Mouse (Mus musculus) forebrain, embryonic 13.5 days (tissue): ENCODE measurements at regions not wholly inside any gene's neighbourhood (a gene's known extent, or its start where the extent isn't known, plus 50 kb on each side); places are given as distances from the start of the nearest gene placed in this dataset.
A peak's percentile ranks its signal among the peaks of the same experiment; 100 is the strongest.
"Not testable (repeated sequence)": the region's sequence is repeated elsewhere in the genome, so short reads cannot be mapped to it uniquely, and the experiment has no call there.

ENCODE experiments used
- ATAC-seq: fragments of 200-750 bp; cut with Nextera tagmentation; 2 replicates; pipeline ENCODE4 v1.8.0; 2017
- H3K27ac ChIP-seq: fragments of 300-500 bp; sonication (generic); 2 replicates; pipeline ENCODE4 v1.5.1; 2015; ENCODE audit warnings: inconsistent platforms, mild to moderate bottlenecking, moderate library complexity
- H3K27me3 ChIP-seq: fragments of 300-500 bp; sonication (generic); 2 replicates; pipeline ENCODE4 v1.6.1; 2015; ENCODE audit warnings: mild to moderate bottlenecking, inconsistent platforms
- H3K36me3 ChIP-seq: fragments of 300-500 bp; sonication (generic); 2 replicates; pipeline ENCODE4 v1.6.1; 2015; ENCODE audit warnings: mild to moderate bottlenecking, inconsistent platforms; ENCODE audit not compliant: poor library complexity, severe bottlenecking
- H3K4me1 ChIP-seq: fragments of 300-500 bp; sonication (generic); 2 replicates; pipeline ENCODE4 v1.6.1; 2015; ENCODE audit warnings: inconsistent platforms
- H3K4me2 ChIP-seq: fragments of 300-500 bp; sonication (generic); 2 replicates; pipeline ENCODE4 v1.6.1; 2015; ENCODE audit warnings: inconsistent platforms, mild to moderate bottlenecking, moderate library complexity
- H3K4me3 ChIP-seq: fragments of 300-500 bp; sonication (generic); 2 replicates; pipeline ENCODE4 v1.5.1; 2015; ENCODE audit warnings: mild to moderate bottlenecking, inconsistent platforms
- H3K9ac ChIP-seq: fragments of 300-500 bp; sonication (generic); 2 replicates; pipeline ENCODE4 v1.6.1; 2015; ENCODE audit warnings: mild to moderate bottlenecking, inconsistent platforms
- H3K9me3 ChIP-seq: fragments of 300-500 bp; sonication (generic); replicated peaks from 2 replicates; pipeline ENCODE4 v1.6.1; 2016; ENCODE audit warnings: inconsistent platforms
- WGBS: fragments of 180-500 bp; shearing (Covaris S2); methylation state at CpG from one replicate; pipeline ENCODE4 v1.1.7; 2015; 5-methylcytosine and 5-hydroxymethylcytosine counted together

DNA sequence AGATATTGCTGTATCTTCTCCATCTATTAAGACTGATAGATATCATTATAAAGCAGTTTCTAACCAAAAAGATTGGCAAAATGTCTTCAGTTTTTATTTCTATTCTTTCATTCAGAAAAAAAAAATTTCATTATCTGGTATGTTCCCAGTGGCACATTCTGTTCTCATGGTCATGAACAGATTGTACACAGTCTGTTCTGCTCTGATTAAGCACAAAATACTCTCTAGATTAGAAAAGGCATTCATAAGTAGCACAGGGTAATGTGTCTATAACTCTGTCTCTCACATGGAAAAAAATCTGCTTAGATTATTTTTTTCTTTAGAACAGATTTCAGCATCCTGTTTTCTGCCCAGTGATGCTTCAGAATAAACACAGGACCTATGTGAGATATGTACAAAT lies 306.3 kb upstream of the Gm21830 start:
- Histone ChIP-seq H3K27me3 (no peaks in the 10 kb centered on the region), H3K4me2 (no peak overlapping the region), H3K27ac (no peak overlapping the region), H3K4me3 (no peak overlapping the region), H3K36me3 (no peaks in the 10 kb centered on the region), H3K4me1 (no peaks in the 10 kb centered on the region), H3K9me3 (no peaks in the 10 kb centered on the region), H3K9ac (no peak overlapping the region)
- ATAC-seq: peak; percentile 83; the same call in 1 of the 2 replicates

DNA sequence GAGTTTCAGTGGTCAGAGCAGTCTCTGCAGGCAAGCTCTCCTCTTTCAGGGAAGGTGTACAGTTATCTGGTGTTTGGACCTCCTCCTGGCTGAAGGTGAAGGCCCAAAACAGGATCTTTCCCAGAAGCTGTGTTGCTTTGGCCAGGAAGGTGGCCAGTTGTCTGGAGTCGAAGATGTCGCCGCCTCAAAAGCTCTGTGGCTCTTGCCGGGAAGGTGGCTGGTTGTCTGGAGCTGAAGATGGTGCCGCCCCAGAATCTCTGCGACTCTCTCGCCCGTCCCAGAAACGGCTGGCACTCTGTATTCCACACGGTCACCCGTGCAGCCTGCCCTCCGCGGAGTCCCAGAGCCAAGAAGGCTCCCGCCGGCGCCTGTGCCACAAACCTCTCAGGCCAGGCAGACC lies 304.7 kb upstream of the Scn7a start:
- not testable (repeated sequence) for H3K9me3 ChIP-seq, H3K4me3 ChIP-seq, H3K9ac ChIP-seq, H3K27ac ChIP-seq, ATAC-seq, H3K4me1 ChIP-seq, H3K27me3 ChIP-seq, H3K4me2 ChIP-seq, H3K36me3 ChIP-seq
- 100% methylated on average over 4 of the region's 16 CpGs for WGBS

GRCm38 (mm10) chr2:67068944-67069343 lies 284.2 kb upstream of the Scn7a start:
- Histone ChIP-seq H3K4me3 (no peak overlapping the region), H3K27me3 (no peaks in the 10 kb centered on the region), H3K9me3 (no peaks in the 10 kb centered on the region), H3K27ac (no peak overlapping the region), H3K9ac (no peak overlapping the region), H3K4me2 (no peak overlapping the region), H3K4me1 (no peaks in the 10 kb centered on the region), H3K36me3 (no peaks in the 10 kb centered on the region)
- no peak for ATAC-seq
- 76% methylated on average over 1 of the region's 1 CpGs for WGBS
